Mouse (Mus musculus) lung, postnatal 0 days (tissue): ENCODE results near the gene Cep97. TPM values are rescaled to one million over a fixed set of nuclear protein-coding genes. Genes with fewer than 3 reads are reported as not detected.
"Not testable (repeated sequence)": the region's sequence is repeated elsewhere in the genome, so short reads cannot be mapped to it uniquely, and the experiment has no call there.

ENCODE experiments used
- ATAC-seq: fragments of 200-750 bp; cut with Nextera tagmentation; 2 replicates; pipeline ENCODE4 v1.8.0; 2017; ENCODE audit warnings: moderate library complexity
- DNase-seq: peaks from one replicate; pipeline ENCODE4 v3.0.0-alpha.2; 2016; ENCODE audit warnings: low spot score
- H3K27ac ChIP-seq: fragments of 300-500 bp; sonication (generic); 2 replicates; pipeline ENCODE4 v1.5.1; 2014; ENCODE audit warnings: antibody characterized with exemption, mild to moderate bottlenecking, low read length, mixed read lengths
- H3K27me3 ChIP-seq: fragments of 300-500 bp; sonication (generic); replicated peaks from 2 replicates; pipeline ENCODE4 v1.6.1; 2014; ENCODE audit warnings: low read length, mixed read lengths; ENCODE audit not compliant: insufficient read depth
- H3K36me3 ChIP-seq: fragments of 300-500 bp; sonication (generic); 2 replicates; pipeline ENCODE4 v1.6.1; 2014; ENCODE audit warnings: low read length, mixed read lengths; ENCODE audit not compliant: insufficient read depth
- H3K4me1 ChIP-seq: fragments of 300-500 bp; sonication (generic); 2 replicates; pipeline ENCODE4 v1.6.1; 2014; ENCODE audit warnings: antibody characterized with exemption, low read depth, low read length, mixed read lengths; ENCODE audit not compliant: insufficient read depth
- H3K4me2 ChIP-seq: fragments of 300-500 bp; sonication (generic); replicated peaks from 2 replicates; pipeline ENCODE4 v1.6.1; 2014; ENCODE audit warnings: low read depth, mild to moderate bottlenecking, low read length, moderate library complexity, mixed read lengths
- H3K4me3 ChIP-seq: fragments of 300-500 bp; sonication (generic); 2 replicates; pipeline ENCODE4 v1.5.1; 2014; ENCODE audit warnings: low read depth, low read length
- H3K9ac ChIP-seq: fragments of 300-500 bp; sonication (generic); replicated peaks from 2 replicates; pipeline ENCODE4 v1.6.1; 2014; ENCODE audit warnings: low read depth, mild to moderate bottlenecking
- H3K9me3 ChIP-seq: fragments of 300-500 bp; sonication (generic); 2 replicates; pipeline ENCODE4 v1.6.1; 2016; ENCODE audit warnings: low read length, mixed read lengths
- CTCF ChIP-seq: IDR thresholded peaks from 2 replicates; pipeline ENCODE4 v1.5.1; 2016; ENCODE audit warnings: antibody characterized with exemption, mild to moderate bottlenecking
- EP300 ChIP-seq: IDR thresholded peaks from 2 replicates; pipeline ENCODE4 v1.6.1; 2016; ENCODE audit warnings: antibody characterized with exemption, mild to moderate bottlenecking, control low read depth
- WGBS: fragments of 180-500 bp; shearing (Covaris S2); extraction: QIAGEN DNeasy Blood & Tissue Kit; methylation state at CpG from one replicate; pipeline ENCODE4 v1.1.7; 2014; 5-methylcytosine and 5-hydroxymethylcytosine counted together
- polyA plus RNA-seq: library from polyadenylated mRNA; unstranded; fragments of >200 nt; fragmentation: Nextera tagmentation; extraction: Ambion mirVana; gene quantifications from 2 replicates; pipeline ENCODE4 v1.2.1, GENCODE M21; 2015

The Cep97 gene
- polyA plus RNA-seq, 1 experiment from 2014 or later = 3.8 TPM

DNA sequence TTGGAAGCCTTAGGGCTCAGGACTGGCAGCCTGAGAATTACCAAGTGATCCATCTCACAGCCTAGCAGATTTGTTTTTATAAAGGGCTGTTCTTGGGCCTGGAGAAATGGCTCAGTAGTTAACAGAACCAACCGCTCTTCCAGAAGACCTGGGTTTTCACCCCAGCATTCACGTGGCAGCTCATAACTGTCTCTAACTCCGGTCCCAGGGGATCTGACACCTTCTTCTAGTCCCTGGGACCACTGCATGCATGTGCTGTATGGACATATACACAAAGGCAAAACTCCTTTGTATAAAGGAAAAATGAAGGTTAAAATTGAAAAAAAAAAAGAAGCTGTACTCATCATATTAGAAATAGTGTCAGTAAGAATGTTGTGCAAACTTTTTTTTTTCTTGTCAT lies 15.8 kb upstream of the Cep97 start:
- Histone ChIP-seq H3K4me1 (no peaks in the 10 kb centered on the region), H3K9ac (no peak overlapping the region), H3K36me3 (no peaks in the 10 kb centered on the region), H3K4me2 (no peak overlapping the region), H3K4me3 (no peak overlapping the region), H3K27me3 (no peaks in the 10 kb centered on the region), H3K27ac (no peak overlapping the region), H3K9me3 (no peaks in the 10 kb centered on the region)
- WGBS = 63% methylated on average over 3 of the region's 3 CpGs
- ATAC-seq (no peak), DNase-seq (no peak)
- TF ChIP-seq CTCF (no peak), EP300 (no peak)

DNA sequence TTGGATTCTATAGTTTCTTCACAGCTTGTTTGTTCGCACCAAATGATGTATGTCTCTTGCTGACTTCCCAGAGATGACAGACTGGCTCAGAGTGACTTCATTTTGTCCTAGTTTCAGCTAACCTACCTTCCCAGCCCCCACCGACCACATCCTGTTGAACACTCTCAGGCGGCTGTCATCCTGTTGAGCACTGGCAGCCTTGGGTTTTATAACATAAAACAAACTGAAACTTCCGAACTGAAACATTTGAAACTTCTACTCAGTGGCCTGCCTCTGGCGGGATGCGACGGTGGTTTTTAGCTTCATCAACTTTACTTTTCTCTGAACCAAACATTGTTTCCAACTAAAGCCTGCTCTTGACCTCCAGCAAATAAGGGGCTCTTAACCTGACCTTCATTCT lies 14.3 kb upstream of the Cep97 start:
- WGBS = 19% methylated on average over 7 of the region's 7 CpGs

DNA sequence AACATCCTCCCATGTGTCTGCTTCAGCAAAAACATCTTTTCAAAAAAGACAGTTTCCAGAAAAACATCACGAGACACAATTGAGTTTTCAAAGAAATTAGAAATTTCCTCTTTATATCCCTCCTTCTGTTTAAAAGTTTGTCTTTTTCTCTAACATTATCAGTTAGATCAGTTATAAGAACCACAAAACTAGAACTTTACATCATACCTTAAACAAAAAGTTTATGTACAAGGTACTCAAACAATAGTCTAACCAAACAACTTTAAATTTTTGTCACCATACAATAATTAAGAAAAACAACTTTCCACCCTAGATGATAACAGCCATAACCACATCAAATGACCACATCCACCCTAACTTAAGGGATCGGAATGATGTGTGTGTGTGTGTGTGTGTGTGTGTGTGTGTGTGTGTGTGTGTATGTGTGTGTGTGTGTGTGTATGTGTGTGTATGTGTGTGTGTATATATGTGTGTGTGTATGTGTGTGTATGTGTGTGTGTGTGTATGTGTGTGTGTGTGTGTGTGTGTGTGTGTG lies 13.3 kb upstream of the Cep97 start:
- not testable (repeated sequence) for H3K36me3 ChIP-seq, H3K4me2 ChIP-seq, H3K27me3 ChIP-seq, ATAC-seq, H3K4me3 ChIP-seq, DNase-seq, H3K9me3 ChIP-seq, H3K4me1 ChIP-seq, H3K27ac ChIP-seq, H3K9ac ChIP-seq
- 85% methylated on average over 2 of the region's 2 CpGs for WGBS

More for the DNA sequence above, 14.3 kb upstream of the Cep97 start:
- no peaks in the 10 kb centered on the region for H3K9me3 ChIP-seq
- H3K9ac ChIP-seq = no peak overlapping the region
- ATAC-seq (peak; percentile 49; the same call in 1 of the 2 replicates), DNase-seq (peak; percentile 50)
- no peak overlapping the region for H3K27ac ChIP-seq
- H3K36me3 ChIP-seq = no peaks in the 10 kb centered on the region
- H3K4me1 ChIP-seq = no peaks in the 10 kb centered on the region
- H3K27me3 ChIP-seq = no peaks in the 10 kb centered on the region
- H3K4me3 ChIP-seq = no peak overlapping the region
- TF ChIP-seq CTCF (no peak), EP300 (no peak)
- no peak overlapping the region for H3K4me2 ChIP-seq

DNA sequence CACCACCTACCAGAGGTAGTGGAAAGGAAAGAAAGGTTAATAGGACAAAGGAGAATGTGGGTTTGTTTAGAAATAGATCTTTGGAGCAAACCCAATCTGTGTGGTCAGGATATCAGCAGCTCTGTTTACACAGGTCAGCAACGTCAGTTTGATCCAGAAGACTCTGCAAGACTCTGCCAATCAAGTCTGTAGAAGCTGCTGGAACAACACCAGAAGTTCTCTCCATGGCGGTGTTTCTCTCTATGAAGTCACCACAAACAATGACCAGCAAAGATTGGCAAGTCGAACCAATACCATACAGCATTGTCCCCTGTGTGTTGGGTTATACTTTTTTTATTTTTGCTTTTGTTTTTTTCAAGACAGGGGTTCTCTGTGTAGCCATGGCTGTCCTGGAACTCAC lies 12.6 kb upstream of the Cep97 start:
- no peaks in the 10 kb centered on the region for H3K9me3 ChIP-seq
- H3K36me3 ChIP-seq = no peaks in the 10 kb centered on the region
- H3K9ac ChIP-seq = no peak overlapping the region
- H3K27ac ChIP-seq = no peak overlapping the region
- DNase-seq (no peak), ATAC-seq (no peak)
- TF ChIP-seq EP300 (no peak), CTCF (no peak)
- H3K4me2 ChIP-seq = no peak overlapping the region
- 50% methylated on average over 3 of the region's 3 CpGs for WGBS
- H3K4me3 ChIP-seq = no peak overlapping the region
- no peaks in the 10 kb centered on the region for H3K27me3 ChIP-seq
- no peaks in the 10 kb centered on the region for H3K4me1 ChIP-seq

DNA sequence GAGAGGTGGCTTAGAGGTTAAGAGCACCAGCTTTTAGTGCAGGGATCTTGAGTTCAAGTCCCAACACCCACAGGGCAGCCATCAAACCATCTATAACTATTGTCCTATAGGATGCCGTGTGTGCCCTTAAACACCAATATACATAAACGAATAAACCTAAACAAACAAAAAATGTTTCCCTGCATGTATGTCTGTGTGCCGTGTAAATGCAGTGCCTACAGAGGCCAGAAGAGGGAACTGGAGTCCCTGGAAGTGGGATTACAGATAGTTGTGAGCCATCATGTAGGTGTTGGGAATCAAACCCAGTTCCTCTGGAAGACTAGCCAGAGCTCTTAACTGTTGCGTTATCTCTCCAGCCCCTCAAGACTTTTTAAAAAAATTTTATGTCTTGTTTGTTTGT lies 6.1 kb upstream of the Cep97 start:
- 86% methylated on average over 4 of the region's 4 CpGs for WGBS
- no peaks in the 10 kb centered on the region for H3K36me3 ChIP-seq
- DNase-seq (no peak), ATAC-seq (no peak)
- H3K4me1 ChIP-seq = no peaks in the 10 kb centered on the region
- TF ChIP-seq CTCF (no peak), EP300 (no peak)
- no peak overlapping the region for H3K27ac ChIP-seq
- H3K9me3 ChIP-seq = no peaks in the 10 kb centered on the region
- no peak overlapping the region for H3K4me3 ChIP-seq
- H3K27me3 ChIP-seq = no peaks in the 10 kb centered on the region
- no peak overlapping the region for H3K4me2 ChIP-seq
- no peak overlapping the region for H3K9ac ChIP-seq

DNA sequence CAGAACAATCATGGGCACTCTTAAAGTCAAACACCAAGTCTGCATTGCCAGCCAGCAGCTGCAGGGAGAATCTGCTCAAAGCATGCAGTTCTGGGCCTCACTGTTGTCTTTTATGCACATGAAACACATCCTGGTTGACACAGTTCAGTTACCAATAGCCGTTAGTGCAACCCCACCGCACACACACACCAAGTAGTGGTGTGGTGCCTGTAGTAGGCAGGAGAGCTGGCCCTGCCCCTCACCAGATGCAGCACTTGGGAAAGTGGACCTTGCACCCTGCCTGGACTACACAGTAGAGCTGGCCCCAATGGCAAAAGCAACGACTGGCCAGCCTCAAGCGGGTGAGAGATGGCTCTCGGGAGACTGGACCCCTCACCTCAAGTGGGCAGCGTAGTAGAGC lies 5.0 kb upstream of the Cep97 start:
- Histone ChIP-seq H3K27ac (no peak overlapping the region), H3K4me1 (no peaks in the 10 kb centered on the region), H3K4me2 (no peak overlapping the region), H3K36me3 (no peaks in the 10 kb centered on the region), H3K9me3 (no peaks in the 10 kb centered on the region), H3K27me3 (no peaks in the 10 kb centered on the region), H3K9ac (no peak overlapping the region), H3K4me3 (no peak overlapping the region)
- TF ChIP-seq EP300 (no peak), CTCF (no peak)
- no peak for ATAC-seq
- no peak for DNase-seq
- WGBS = 79% methylated on average over 6 of the region's 6 CpGs

DNA sequence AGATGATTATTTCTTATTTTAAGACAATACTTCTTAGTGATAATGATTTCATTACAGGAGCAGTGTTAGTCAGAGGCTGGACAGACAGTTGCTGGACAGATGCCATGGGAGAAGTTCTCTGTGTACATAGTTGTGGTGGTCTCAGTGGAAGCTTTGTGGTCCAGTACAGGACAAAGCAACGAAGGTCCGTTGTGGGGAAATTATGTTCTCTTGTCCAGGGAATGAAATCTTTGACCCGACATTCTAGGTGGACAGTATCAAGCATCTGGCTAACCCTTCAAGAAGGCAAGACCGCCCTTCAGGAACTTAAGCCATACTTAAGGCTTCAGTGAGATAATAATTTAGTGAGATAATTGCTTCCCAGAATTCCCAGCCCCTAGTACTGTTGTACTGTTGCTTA lies 4.1 kb upstream of the Cep97 start:
- no peak overlapping the region for H3K4me2 ChIP-seq
- ATAC-seq (no peak), DNase-seq (no peak)
- 85% methylated on average over 4 of the region's 4 CpGs for WGBS
- TF ChIP-seq CTCF (no peak), EP300 (no peak)
- no peak overlapping the region for H3K4me3 ChIP-seq
- H3K9me3 ChIP-seq = no peaks in the 10 kb centered on the region
- H3K9ac ChIP-seq = no peak overlapping the region
- H3K36me3 ChIP-seq = no peaks in the 10 kb centered on the region
- no peaks in the 10 kb centered on the region for H3K4me1 ChIP-seq
- no peak overlapping the region for H3K27ac ChIP-seq
- no peaks in the 10 kb centered on the region for H3K27me3 ChIP-seq
